Mouse (Mus musculus) embryo, embryonic 11.5 days (tissue): ENCODE measurements around the gene Lrrc39.
"Not testable (repeated sequence)": the region's sequence is repeated elsewhere in the genome, so short reads cannot be mapped to it uniquely, and the experiment has no call there.

Experiments used
- DNase-seq: peaks from one replicate; pipeline ENCODE4 v3.0.0-alpha.2; 2012; ENCODE audit warnings: low read depth, low spot score

Gene Lrrc39

GRCm38 (mm10) chr3:116562408-116563094 is at the start of gene Lrrc39:
Gene Lrrc39 (plus strand): TSS chr3:116562973.
- peak; percentile 4 for DNase-seq

- no peak for DNase-seq
Observed at GRCm38 (mm10) chr3:116520141-116520761, 42.5 kb upstream of the Lrrc39 start.

GRCm38 (mm10) chr3:116529741-116530140 is 33.0 kb upstream of the Lrrc39 start:
- DNase-seq: no peak

- no peak for DNase-seq
Observed at GRCm38 (mm10) chr3:116530826-116531225, 31.9 kb upstream of the Lrrc39 start.

GRCm38 (mm10) chr3:116536428-116537199 is 26.2 kb upstream of the Lrrc39 start:
- DNase-seq: peak; percentile 14

GRCm38 (mm10) chr3:116537200-116537573 is 25.6 kb upstream of the Lrrc39 start:
- no peak for DNase-seq

GRCm38 (mm10) chr3:116542070-116542469 is 20.7 kb upstream of the Lrrc39 start:
- no peak for DNase-seq

GRCm38 (mm10) chr3:116542532-116542931 is 20.2 kb upstream of the Lrrc39 start:
- no peak for DNase-seq

GRCm38 (mm10) chr3:116547430-116547829 is 15.3 kb upstream of the Lrrc39 start:
- no peak for DNase-seq

GRCm38 (mm10) chr3:116551362-116551761 is 11.4 kb upstream of the Lrrc39 start:
- no peak for DNase-seq

- DNase-seq: not testable (repeated sequence)
Observed at GRCm38 (mm10) chr3:116561315-116561714, 1.5 kb upstream of the Lrrc39 start.

GRCm38 (mm10) chr3:116563095-116563492 is 321 bp downstream of the Lrrc39 start:
- DNase-seq: no peak

- DNase-seq: no peak
Observed at GRCm38 (mm10) chr3:116570628-116571027, 7.9 kb downstream of the Lrrc39 start.

GRCm38 (mm10) chr3:116577286-116577685 is 14.5 kb downstream of the Lrrc39 start:
- no peak for DNase-seq

GRCm38 (mm10) chr3:116582201-116582600 is 19.4 kb downstream of the Lrrc39 start:
- DNase-seq: no peak

- no peak for DNase-seq
Observed at GRCm38 (mm10) chr3:116594076-116594727, 31.4 kb downstream of the Lrrc39 start.

- DNase-seq: peak; percentile 93
Observed at GRCm38 (mm10) chr3:116594728-116595602, 32.2 kb downstream of the Lrrc39 start, which contains the start of gene Sass6. Gene Sass6 (plus strand): TSS chr3:116594982.

- no peak for DNase-seq
Observed at GRCm38 (mm10) chr3:116595603-116595991, 32.8 kb downstream of the Lrrc39 start.

GRCm38 (mm10) chr3:116599705-116600104 is 36.9 kb downstream of the Lrrc39 start:
- DNase-seq: no peak

- DNase-seq: no peak
Observed at GRCm38 (mm10) chr3:116601005-116601404, 38.2 kb downstream of the Lrrc39 start.

- no peak for DNase-seq
Observed at GRCm38 (mm10) chr3:116601781-116602180, 39.0 kb downstream of the Lrrc39 start.
